In the genomic region with DNA sequence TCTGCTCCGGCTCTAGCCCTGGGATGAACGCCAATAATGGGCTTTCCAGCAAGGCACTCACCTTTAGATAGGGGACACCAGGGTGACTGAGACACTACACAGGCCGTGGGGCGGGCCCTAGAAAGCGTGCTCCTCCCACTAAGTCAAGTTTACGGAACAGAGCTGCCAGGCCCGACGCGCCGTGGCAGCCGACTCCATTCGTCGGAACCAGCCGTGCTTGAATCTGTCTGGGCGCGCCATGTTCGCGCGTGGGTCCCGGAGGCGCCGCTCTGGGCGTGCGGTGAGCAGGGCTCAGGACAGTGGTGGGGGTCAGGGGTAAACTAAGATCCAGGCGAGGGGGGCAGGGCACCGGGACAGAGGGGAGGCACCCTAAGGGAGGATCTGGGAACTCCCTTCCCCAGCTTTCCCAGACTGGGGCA, we compare ENCODE assay signal across 8 mouse cellular contexts. TPM values are rescaled to one million over a fixed set of nuclear protein-coding genes. Genes with fewer than 3 reads are reported as not detected.
DNase-seq lines count a peak whose midpoint lies in the region; ATAC-seq and TF ChIP-seq lines count a peak whose summit lies in the region.

A gene (plus strand): TSS at position 40 of the 419 bp plus-strand sequence.

- no peaks in the 10 kb centered on the region for H3K9me3 ChIP-seq in heart, embryonic 15.5 days (replicated peaks)
- H3K9me3 ChIP-seq in kidney, postnatal 0 days (replicated peaks; ENCODE audit: low read length): no peaks in the 10 kb centered on the region

- H3K36me3 ChIP-seq in testis, adult 2 months (ENCODE audit: control insufficient read depth, insufficient read depth, low read length): no peaks in the 10 kb centered on the region
- no peaks in the 10 kb centered on the region for H3K36me3 ChIP-seq in heart, embryonic 15.5 days
- no peaks in the 10 kb centered on the region for H3K36me3 ChIP-seq in kidney, postnatal 0 days (ENCODE audit: insufficient read depth, low read length)

- peaks cover 10% of the 10 kb centered on the region for H3K4me1 ChIP-seq in testis, adult 2 months (ENCODE audit: control insufficient read depth, insufficient read depth, low read length)
- H3K4me1 ChIP-seq in embryonic fibroblast, embryonic 13.5 days (ENCODE audit: control insufficient read depth, insufficient read depth, low read length): 0 out of 2 replicates have a peak, but pooled peaks cover 2% of the 10 kb centered on the region
- peaks cover 27% of the 10 kb centered on the region for H3K4me1 ChIP-seq in heart, embryonic 15.5 days (replicated peaks)
- 0 out of 2 replicates have a peak, but pooled peaks cover 4% of the 10 kb centered on the region for H3K4me1 ChIP-seq in kidney, postnatal 0 days (replicated peaks; ENCODE audit: insufficient read depth, low read length)

- peak within 1 kb of the TSS; percentile 59 for H3K9ac ChIP-seq in heart, embryonic 15.5 days
- H3K9ac ChIP-seq in kidney, postnatal 0 days (ENCODE audit: low read depth, low read length): peak within 1 kb of the TSS; percentile 69

- H3K27ac ChIP-seq in testis, adult 2 months (ENCODE audit: control insufficient read depth, insufficient read depth, low read depth, low read length): peak within 1 kb of the TSS; percentile 49
- H3K27ac ChIP-seq in embryonic fibroblast, embryonic 13.5 days (ENCODE audit: insufficient read depth, low read length): peak within 1 kb of the TSS; percentile 41
- H3K27ac ChIP-seq in heart, embryonic 15.5 days: peak within 1 kb of the TSS; percentile 82
- H3K27ac ChIP-seq in kidney, postnatal 0 days: peak within 1 kb of the TSS; percentile 83

- no peaks in the 10 kb centered on the region for H3K27me3 ChIP-seq in testis, adult 2 months (ENCODE audit: control insufficient read depth, insufficient read depth, low read length)
- no peaks in the 10 kb centered on the region for H3K27me3 ChIP-seq in heart, embryonic 15.5 days
- no peaks in the 10 kb centered on the region for H3K27me3 ChIP-seq in kidney, postnatal 0 days (ENCODE audit: insufficient read depth, low read length)

- H3K4me2 ChIP-seq in heart, embryonic 15.5 days: peak within 1 kb of the TSS; percentile 71
- H3K4me2 ChIP-seq in kidney, postnatal 0 days (ENCODE audit: low read length): peak within 1 kb of the TSS; percentile 50

- DNase-seq in testis, postnatal 14 days (ENCODE audit: low spot score): no peak
- DNase-seq in kidney, postnatal 0 days (ENCODE audit: low spot score): peak; percentile 54
- DNase-seq in lung, postnatal 4 days: peak; percentile 71 to 75
- peak; percentile 40 to 74 for DNase-seq in spleen, postnatal 4 days (ENCODE audit: low spot score in 2 of 2)
- no peak for DNase-seq in cerebellum, postnatal 4 days (ENCODE audit: low spot score in 2 of 2)

- TF ChIP-seq CTCF in testis, adult 2 months (IDR thresholded peaks at IDR 0.05; ENCODE audit: control insufficient read depth, insufficient read depth, insufficient replicate concordance, low read depth, low read length): no peak
- no peak for TF ChIP-seq CTCF in embryonic fibroblast, embryonic 13.5 days (IDR thresholded peaks at IDR 0.05; ENCODE audit: borderline replicate concordance, insufficient read depth, low read length)
- no peak for TF ChIP-seq CTCF in kidney, postnatal 0 days (IDR thresholded peaks at IDR 0.05; ENCODE audit: low read depth)

- 16% methylated on average over 26 of the region's 26 CpGs for WGBS in heart, embryonic 15.5 days
- 24% methylated on average over 26 of the region's 26 CpGs for WGBS in kidney, postnatal 0 days

- H3K4me3 ChIP-seq in testis, adult 2 months (ENCODE audit: control insufficient read depth, low read depth, low read length): peak within 1 kb of the TSS; percentile 77
- peak within 1 kb of the TSS; percentile 59 for H3K4me3 ChIP-seq in embryonic fibroblast, embryonic 13.5 days (ENCODE audit: insufficient read depth, low read length)
- H3K4me3 ChIP-seq in heart, embryonic 15.5 days: peak within 1 kb of the TSS; percentile 63
- peak within 1 kb of the TSS; percentile 49 for H3K4me3 ChIP-seq in kidney, postnatal 0 days (replicated peaks; ENCODE audit: low read depth, low read length)

- ATAC-seq in heart, embryonic 15.5 days (replicated peaks; ENCODE audit: insufficient number of reproducible peaks, insufficient read depth, low FRiP score, low read depth): peak; percentile 76
- ATAC-seq in kidney, postnatal 0 days (replicated peaks; ENCODE audit: low FRiP score, low read depth): peak; percentile 58

- no peak for TF ChIP-seq POLR2A in testis, adult 2 months (IDR thresholded peaks at IDR 0.05; ENCODE audit: control insufficient read depth, low read depth, low read length)
- TF ChIP-seq POLR2A in embryonic fibroblast, embryonic 13.5 days (IDR thresholded peaks at IDR 0.05; ENCODE audit: low read depth, low read length): peak; percentile 66

RNA-seq across cellular contexts. Expression of the gene that starts here (rescaled TPM):
- 1.1 and 1.5 TPM in 2 replicates for polyA plus RNA-seq in testis, adult 2 months (2012; rRNA removed)
- 7.0 TPM in 2 replicates for polyA plus RNA-seq in embryonic fibroblast, embryonic 13.5 days (2011; ENCODE audit: insufficient read length, low read depth, missing spikeins)
- 8.0 and 10.6 TPM in 2 replicates for polyA plus RNA-seq in heart, embryonic 15.5 days (2015; fragmentation: Nextera tagmentation; extraction: Ambion mirVana)
- 9.5 and 9.7 TPM in 2 replicates for polyA plus RNA-seq in kidney, postnatal 0 days (2015; fragmentation: Nextera tagmentation; extraction: Ambion mirVana)

Comparison
In these comparisons a context has a peak if more than half of its experiments do, and no peak if none do; other contexts are left out.
1. DNase-seq: peak in kidney, postnatal 0 days (single experiment), lung, postnatal 4 days (2 of 2) and spleen, postnatal 4 days (2 of 2); none in testis, postnatal 14 days (single experiment) and cerebellum, postnatal 4 days (0 of 2).
2. Peak in every context shown above with its lines, with median percentiles within 50 percentile points of each other: H3K27ac ChIP-seq and H3K4me3 ChIP-seq.